Mouse (Mus musculus) heart, postnatal 0 days (tissue): ENCODE results near the gene F13b. TPM values are rescaled to one million over a fixed set of nuclear protein-coding genes. Genes with fewer than 3 reads are reported as not detected.

Source experiments
- ATAC-seq: fragments of 200-750 bp; cut with Nextera tagmentation; 2 replicates; pipeline ENCODE4 v1.8.0; 2017; ENCODE audit warnings: low read depth, moderate number of reproducible peaks, moderate library complexity; ENCODE audit not compliant: insufficient read depth
- DNase-seq: peaks from one replicate; pipeline ENCODE4 v3.0.0-alpha.2; 2016; ENCODE audit warnings: low spot score
- H3K27ac ChIP-seq: fragments of 300-500 bp; sonication (generic); 2 replicates; pipeline ENCODE4 v1.5.1; 2014; ENCODE audit warnings: low read depth, mild to moderate bottlenecking
- H3K27me3 ChIP-seq: fragments of 300-500 bp; sonication (generic); 2 replicates; pipeline ENCODE4 v1.6.1; 2014; ENCODE audit warnings: low read length, mixed read lengths; ENCODE audit not compliant: control insufficient read depth, insufficient read depth
- H3K36me3 ChIP-seq: fragments of 300-500 bp; sonication (generic); replicated peaks from 2 replicates; pipeline ENCODE4 v1.6.1; 2014; ENCODE audit warnings: low read length, mixed read lengths; ENCODE audit not compliant: control insufficient read depth, insufficient read depth
- H3K4me1 ChIP-seq: fragments of 300-500 bp; sonication (generic); 2 replicates; pipeline ENCODE4 v1.6.1; 2014; ENCODE audit warnings: antibody characterized with exemption; ENCODE audit not compliant: control insufficient read depth, insufficient read depth
- H3K4me2 ChIP-seq: fragments of 300-500 bp; sonication (generic); 2 replicates; pipeline ENCODE4 v1.6.1; 2014; ENCODE audit warnings: low read depth, mild to moderate bottlenecking, low read length, moderate library complexity
- H3K4me3 ChIP-seq: fragments of 300-500 bp; sonication (generic); 2 replicates; pipeline ENCODE4 v1.5.1; 2014; ENCODE audit warnings: low read depth, low read length
- H3K9ac ChIP-seq: fragments of 300-500 bp; sonication (generic); replicated peaks from 2 replicates; pipeline ENCODE4 v1.6.1; 2014; ENCODE audit warnings: low read depth, low read length, mixed read lengths
- H3K9me3 ChIP-seq: fragments of 300-500 bp; sonication (generic); replicated peaks from 2 replicates; pipeline ENCODE4 v1.6.1; 2016; ENCODE audit warnings: low read length; ENCODE audit not compliant: control insufficient read depth
- CTCF ChIP-seq: IDR thresholded peaks from 2 replicates; pipeline ENCODE4 v1.5.1; 2016; ENCODE audit warnings: antibody characterized with exemption, control low read depth, low read depth
- EP300 ChIP-seq: IDR thresholded peaks from 2 replicates; pipeline ENCODE4 v1.6.1; 2016; ENCODE audit warnings: antibody characterized with exemption, low read depth
- WGBS: fragments of 180-500 bp; shearing (Covaris S2); extraction: QIAGEN DNeasy Blood & Tissue Kit; methylation state at CpG from one replicate; pipeline ENCODE4 v1.1.7; 2014; 5-methylcytosine and 5-hydroxymethylcytosine counted together
- polyA plus RNA-seq: library from polyadenylated mRNA; unstranded; fragments of >200 nt; fragmentation: Nextera tagmentation; extraction: Ambion mirVana; gene quantifications from 2 replicates; pipeline ENCODE4 v1.2.1, GENCODE M21; 2015
- total RNA-seq: library from RNA; depleted of rRNA; stranded (reverse); fragments of >200 nt; gene quantifications from 2 replicates; pipeline ENCODE4 v1.2.3, GENCODE M21; 2014; ENCODE audit warnings: low replicate concordance; rRNA removed

Gene F13b
- total RNA-seq = not detected in 2 replicates
- polyA plus RNA-seq = not detected in 2 replicates

DNA sequence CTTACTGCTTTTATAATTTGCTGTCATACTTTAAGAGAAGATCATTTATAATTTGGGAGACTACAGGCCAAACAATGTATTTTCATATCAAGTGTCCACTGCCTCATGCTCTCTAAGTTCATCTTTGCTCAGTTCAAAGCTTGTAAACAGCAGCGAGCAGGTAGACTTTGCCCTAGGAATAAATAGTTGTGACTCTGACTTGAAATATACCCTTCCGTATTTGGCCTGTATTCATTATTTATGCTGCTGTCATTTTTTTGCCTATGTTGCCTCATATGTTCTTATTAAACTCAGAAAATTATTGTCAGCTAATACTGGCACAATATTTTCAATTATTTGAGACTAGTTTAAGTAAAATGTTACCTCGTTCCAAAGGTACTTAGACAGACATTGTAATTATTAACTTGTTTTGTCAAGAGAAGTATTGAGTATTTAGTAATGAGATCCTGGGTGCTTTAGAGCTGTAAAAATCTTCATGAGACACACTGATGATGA is at the start of gene F13b:
Gene F13b, plus strand, starts transcription at position 445 of the 495 bp plus-strand sequence.
- WGBS = 78% methylated on average over 3 of the region's 3 CpGs
- DNase-seq = no peak
- Histone ChIP-seq H3K9ac (no peak within 1 kb of the TSS), H3K4me2 (no peak within 1 kb of the TSS), H3K27ac (no peak within 1 kb of the TSS), H3K9me3 (no peaks in the 10 kb centered on the region), H3K36me3 (no peaks in the 10 kb centered on the region; the same call in 1 of the 2 replicates), H3K27me3 (no peaks in the 10 kb centered on the region), H3K4me3 (no peak within 1 kb of the TSS), H3K4me1 (no peaks in the 10 kb centered on the region)
- TF ChIP-seq EP300 (no peak), CTCF (no peak)
- ATAC-seq = no peak

DNA sequence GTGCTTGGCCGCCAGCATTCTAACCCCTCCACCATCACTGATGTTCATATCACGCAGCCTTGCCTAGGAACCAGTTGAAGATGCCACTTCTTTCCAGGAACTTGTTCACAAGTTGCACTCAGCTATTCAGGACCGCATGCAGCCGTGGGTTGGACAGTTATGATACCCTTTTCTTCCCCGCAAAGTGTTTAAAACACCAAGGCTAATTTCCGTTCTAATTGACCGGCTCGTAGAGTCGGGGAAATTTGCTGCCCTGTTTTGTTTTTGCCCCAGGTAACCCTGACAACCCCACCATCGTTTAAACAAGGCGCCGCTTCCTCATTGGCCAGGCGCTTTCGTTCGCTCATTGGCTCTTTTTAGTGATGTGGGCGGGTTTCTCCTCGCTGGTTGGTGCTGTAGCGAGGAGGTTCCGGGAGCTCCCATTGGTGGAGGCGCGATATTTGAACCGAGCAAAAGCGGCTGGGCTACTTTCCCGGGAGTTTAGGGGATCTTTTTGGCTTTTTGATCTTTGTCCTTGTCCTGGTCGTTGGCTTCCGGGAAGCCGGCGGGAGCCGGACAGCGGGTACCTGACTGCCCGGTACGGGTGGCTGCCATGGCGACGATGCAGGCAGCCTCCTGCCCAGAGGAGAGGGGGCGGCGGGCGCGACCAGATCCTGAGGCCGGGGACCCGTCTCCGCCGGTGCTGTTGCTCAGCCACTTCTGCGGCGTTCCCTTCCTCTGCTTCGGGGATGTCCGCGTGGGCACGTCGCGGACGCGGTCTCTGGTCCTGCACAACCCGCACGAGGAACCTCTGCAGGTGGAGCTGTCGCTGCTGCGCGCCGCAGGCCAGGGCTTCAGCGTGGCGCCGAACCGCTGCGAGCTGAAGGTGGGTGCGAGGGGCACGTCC is 46.9 kb upstream of the F13b start, which contains the start of gene Aspm:
Gene Aspm, plus strand, starts transcription at position 433 of the 886 bp plus-strand sequence.
- Histone ChIP-seq H3K4me3 (peak within 1 kb of the TSS; percentile 87), H3K27me3 (no peaks in the 10 kb centered on the region), H3K4me1 (peaks cover 17% of the 10 kb centered on the region; the same call in 1 of the 2 replicates), H3K9ac (peak within 1 kb of the TSS; percentile 63), H3K9me3 (no peaks in the 10 kb centered on the region), H3K27ac (peak within 1 kb of the TSS; percentile 35), H3K36me3 (peaks cover 18% of the 10 kb centered on the region), H3K4me2 (peak within 1 kb of the TSS; percentile 99)
- peak; percentile 95 for DNase-seq
- TF ChIP-seq CTCF = no peak
- 0 out of 2 replicates have a peak, but pooled peaks have one; percentile 20 for TF ChIP-seq EP300
- WGBS = under 1% methylated on average over 54 of the region's 65 CpGs
- ATAC-seq = peak; percentile 98

DNA sequence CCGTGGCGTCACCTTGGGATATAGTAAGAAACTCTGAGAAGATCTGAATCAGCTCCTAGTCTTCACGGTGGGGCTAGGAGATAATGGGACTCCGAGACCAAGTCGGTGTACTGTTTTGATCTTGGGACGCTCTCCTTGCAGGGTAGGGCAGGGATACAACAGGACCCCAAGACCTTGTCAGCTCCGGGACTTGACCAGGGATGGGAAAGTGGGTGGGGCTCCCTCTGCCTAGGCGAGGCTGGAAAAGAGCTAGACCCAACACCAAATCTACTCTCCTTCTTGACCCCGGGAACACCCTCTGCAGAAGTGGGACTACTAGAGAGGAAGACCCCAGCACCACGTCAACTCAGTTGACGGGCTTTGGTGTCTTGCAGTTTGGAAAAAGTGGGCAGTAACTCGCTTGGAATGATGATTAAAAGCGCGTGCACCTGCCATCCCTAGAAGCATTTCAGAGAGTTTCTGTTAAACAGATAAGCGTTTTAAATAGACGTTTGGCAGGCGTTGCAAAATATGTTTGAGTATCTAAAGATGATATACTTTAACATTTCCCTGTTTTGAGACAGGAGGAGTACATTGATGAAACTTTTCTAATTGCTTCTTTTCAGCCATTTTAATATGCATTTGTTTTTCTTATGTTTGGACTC is 46.2 kb upstream of the F13b start:
- no peak for TF ChIP-seq CTCF
- TF ChIP-seq EP300 = no peak
- WGBS = under 1% methylated on average over 17 of the region's 17 CpGs
- Histone ChIP-seq H3K36me3 (peaks cover 18% of the 10 kb centered on the region), H3K27me3 (no peaks in the 10 kb centered on the region), H3K4me3 (peak overlapping the region; percentile 87), H3K27ac (no peak overlapping the region; the same call in 1 of the 2 replicates), H3K4me1 (peaks cover 17% of the 10 kb centered on the region; the same call in 1 of the 2 replicates), H3K4me2 (peak overlapping the region; percentile 99), H3K9ac (peak overlapping the region; percentile 63), H3K9me3 (no peaks in the 10 kb centered on the region)
- DNase-seq (no peak), ATAC-seq (peak; percentile 11)

DNA sequence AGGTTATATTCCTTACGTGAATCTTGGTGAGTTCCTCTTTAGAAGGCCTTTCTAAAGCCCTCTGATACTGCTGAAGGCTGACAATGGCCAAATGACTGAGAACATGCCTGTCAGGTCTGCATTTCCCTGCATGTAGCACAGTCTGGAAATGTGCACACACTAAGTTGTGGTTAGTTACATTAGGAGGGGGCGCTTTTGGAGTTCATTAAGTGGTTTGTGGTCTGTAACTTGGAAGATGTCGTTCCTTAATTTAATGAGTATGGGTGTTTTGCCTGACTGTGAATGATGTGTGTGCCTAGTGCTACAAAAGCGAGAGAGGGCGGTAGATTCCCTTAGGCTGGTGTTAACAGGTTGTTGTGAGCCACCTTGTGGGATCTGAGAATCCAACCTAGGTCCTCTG is 40.7 kb upstream of the F13b start:
- Histone ChIP-seq H3K27me3 (no peaks in the 10 kb centered on the region), H3K4me1 (peaks cover 12% of the 10 kb centered on the region; the same call in 1 of the 2 replicates), H3K36me3 (peaks cover 56% of the 10 kb centered on the region), H3K27ac (no peak overlapping the region), H3K9ac (no peak overlapping the region), H3K4me2 (no peak overlapping the region), H3K4me3 (no peak overlapping the region), H3K9me3 (no peaks in the 10 kb centered on the region)
- no peak for ATAC-seq
- no peak for DNase-seq
- TF ChIP-seq EP300 (no peak), CTCF (no peak)
- 90% methylated on average over 5 of the region's 5 CpGs for WGBS

DNA sequence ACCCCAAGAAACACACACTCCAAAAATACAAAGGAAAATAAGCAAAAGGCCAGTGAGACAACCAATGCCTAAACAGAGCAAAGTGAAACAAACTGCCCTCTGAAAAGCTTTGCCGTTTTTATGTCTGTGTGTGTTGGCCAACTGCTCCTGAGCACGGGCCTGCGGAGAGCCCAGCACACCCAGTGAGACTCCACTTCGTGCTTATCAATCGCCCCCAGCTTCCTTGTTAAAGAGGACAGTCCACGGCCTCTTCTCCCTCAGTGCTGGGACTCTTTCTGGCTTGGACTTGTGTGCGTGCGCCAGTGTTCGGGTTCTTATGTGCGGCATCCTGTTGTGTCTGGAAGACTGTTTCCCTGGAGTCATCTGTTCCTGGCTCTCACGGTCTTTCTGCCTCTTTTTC is 35.6 kb upstream of the F13b start:
- no peaks in the 10 kb centered on the region for H3K9me3 ChIP-seq
- H3K27me3 ChIP-seq = no peaks in the 10 kb centered on the region
- H3K27ac ChIP-seq = no peak overlapping the region
- TF ChIP-seq EP300 = no peak
- TF ChIP-seq CTCF = no peak
- no peak overlapping the region for H3K9ac ChIP-seq
- peaks cover 69% of the 10 kb centered on the region for H3K36me3 ChIP-seq
- H3K4me1 ChIP-seq = no peaks in the 10 kb centered on the region
- H3K4me3 ChIP-seq = no peak overlapping the region
- DNase-seq (no peak), ATAC-seq (no peak)
- H3K4me2 ChIP-seq = no peak overlapping the region
- 81% methylated on average over 11 of the region's 11 CpGs for WGBS
